In the genomic region with DNA sequence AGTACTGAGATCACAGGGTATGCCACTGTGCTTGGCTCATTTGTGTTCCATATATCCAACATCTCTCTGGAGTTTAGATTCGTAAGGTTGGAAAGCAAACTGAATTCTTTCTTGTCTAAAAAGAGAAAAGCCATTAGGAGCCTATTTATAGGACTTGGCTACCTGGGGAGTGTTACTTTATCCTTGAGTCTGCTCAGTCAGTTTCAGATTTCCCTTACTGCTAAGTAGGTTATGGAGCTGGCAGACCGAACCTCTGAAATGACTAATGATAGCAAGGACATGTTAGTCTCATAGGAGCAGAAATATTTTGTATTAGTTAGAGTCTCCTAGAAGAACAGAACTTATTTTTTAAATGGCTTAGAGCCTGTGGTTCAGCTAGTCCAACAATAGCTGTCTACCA, we compare ENCODE assay signal across 18 mouse cellular contexts. TPM values are rescaled to one million over a fixed set of nuclear protein-coding genes. Genes with fewer than 3 reads are reported as not detected.
DNase-seq lines count a peak whose midpoint lies in the region; ATAC-seq and TF ChIP-seq lines count a peak whose summit lies in the region.
"Had no signal": no experiment of that assay in that cellular context is flagged by ENCODE, and none has a peak within 500 bp of the region (broad histone marks: within the 10 kb centered on the region; RNA-seq: fewer than 3 reads in every experiment).

No protein-coding gene starts in this region.

- no peaks in the 10 kb centered on the region for H3K9me3 ChIP-seq in limb, embryonic 14.5 days (ENCODE audit: control insufficient read depth, low read length)
- H3K9me3 ChIP-seq in limb, embryonic 10.5 days (replicated peaks), result no peaks in the 10 kb centered on the region; the same call in 1 of the 2 replicates

- no peak for ATAC-seq in limb, embryonic 14.5 days (ENCODE audit: low FRiP score, low read depth)
- ATAC-seq: forebrain, embryonic 14.5 days had no signal

- H3K4me2 ChIP-seq in limb, embryonic 14.5 days (replicated peaks; ENCODE audit: low read depth, low read length, severe bottlenecking), result no peak overlapping the region
- H3K4me2 ChIP-seq: limb, embryonic 13.5 days had no signal

- H3K27me3 ChIP-seq in limb, embryonic 14.5 days (ENCODE audit: control insufficient read depth, insufficient read depth, low read length), result no peaks in the 10 kb centered on the region
- H3K27me3 ChIP-seq in limb, embryonic 10.5 days (ENCODE audit: low read depth, poor library complexity, severe bottlenecking), result no peaks in the 10 kb centered on the region
- H3K27me3 ChIP-seq: limb, embryonic 13.5 days had no signal

- no peak overlapping the region for H3K4me3 ChIP-seq in limb, embryonic 14.5 days (replicated peaks; ENCODE audit: low read length)
- no peak overlapping the region for H3K4me3 ChIP-seq in limb, embryonic 10.5 days
- H3K4me3 ChIP-seq: hindbrain, embryonic 10.5 days; limb, embryonic 13.5 days; midbrain, embryonic 10.5 days had no signal

- no peak for TF ChIP-seq POLR2A in limb, embryonic 14.5 days (IDR thresholded peaks at IDR 0.05; ENCODE audit: borderline replicate concordance, extremely low read depth, insufficient read depth, insufficient read length)

- H3K4me1 ChIP-seq in limb, embryonic 14.5 days (ENCODE audit: control insufficient read depth, insufficient read depth, low read length), result peaks cover 6% of the 10 kb centered on the region; the same call in 1 of the 2 replicates
- peaks cover 18% of the 10 kb centered on the region for H3K4me1 ChIP-seq in limb, embryonic 10.5 days

- no peak overlapping the region for H3K27ac ChIP-seq in limb, embryonic 14.5 days (replicated peaks; ENCODE audit: low read depth, low read length)
- no peak overlapping the region for H3K27ac ChIP-seq in limb, embryonic 10.5 days
- H3K27ac ChIP-seq: hindbrain, embryonic 10.5 days; limb, embryonic 13.5 days; midbrain, embryonic 10.5 days had no signal

- no peaks in the 10 kb centered on the region for H3K36me3 ChIP-seq in limb, embryonic 14.5 days (ENCODE audit: control insufficient read depth, insufficient read depth, low read length)
- peaks cover 8% of the 10 kb centered on the region for H3K36me3 ChIP-seq in limb, embryonic 10.5 days
- H3K36me3 ChIP-seq: limb, embryonic 13.5 days had no signal

- WGBS in limb, embryonic 14.5 days, result 45% methylated on average over 2 of the region's 2 CpGs
- WGBS in limb, embryonic 10.5 days, result 79% methylated on average over 2 of the region's 2 CpGs

- DNase-seq in adrenal gland, adult 2 months, result peak; percentile 35
- no peak for DNase-seq in adrenal gland, adult 8-10 months
- peak; percentile 40 to 49 for DNase-seq in heart, adult 9 months (ENCODE audit: low spot score in 2 of 2)
- no peak for DNase-seq in heart, adult 11 months
- DNase-seq in limb, embryonic 14.5 days (ENCODE audit: low spot score), result peak; percentile 59
- DNase-seq in limb, embryonic 10.5 days (ENCODE audit: low spot score), result no peak
- DNase-seq in telencephalon, adult 2 months (ENCODE audit: low read depth, low spot score), result peak; percentile 71
- DNase-seq in lung, adult 18-20 months, result no peak
- DNase-seq: cerebellum, postnatal 10 days; embryo, embryonic 11 days; kidney, postnatal 4 days; lung, postnatal 14 days; right cerebral cortex, postnatal 14 days; thymus, postnatal 4 days had no signal

- H3K9ac ChIP-seq in limb, embryonic 14.5 days (ENCODE audit: low read depth, low read length, severe bottlenecking), result no peak overlapping the region
- H3K9ac ChIP-seq: limb, embryonic 13.5 days had no signal

RNA-seq across cellular contexts. Expression of a gene that starts 29.3 kb away (rescaled TPM):
- 10 to 100 TPM; 15.2 to 27.4 TPM for total RNA-seq in adrenal gland, adult 2 months (2021)
- 45.5 TPM in 2 replicates for polyA plus RNA-seq in adrenal gland, adult 2 months (2012; rRNA removed)
- total RNA-seq in adrenal gland, adult 8-10 months (2022), result 10 to 100 TPM; 21.6 to 32.8 (median 27.1) TPM
- polyA plus RNA-seq in limb, embryonic 14.5 days (2012; rRNA removed), result 28.3 and 37.8 TPM in 2 replicates
- polyA plus RNA-seq in limb, embryonic 14.5 days (2014; fragmentation: Nextera tagmentation; extraction: Ambion mirVana), result 16.5 and 19.7 TPM in 2 replicates
- 21.1 and 22.1 TPM in 2 replicates for polyA plus RNA-seq in limb, embryonic 10.5 days (2016; fragmentation: Nextera tagmentation; extraction: Ambion mirVana)

Comparison
In these comparisons a context has a peak if more than half of its experiments do, and no peak if none do; other contexts are left out.
1. DNase-seq: peak in adrenal gland, adult 2 months (single experiment), heart, adult 9 months (2 of 2), limb, embryonic 14.5 days (single experiment) and telencephalon, adult 2 months (single experiment); none in adrenal gland, adult 8-10 months (single experiment), heart, adult 11 months (single experiment), limb, embryonic 10.5 days (single experiment) and lung, adult 18-20 months (0 of 2).